Mouse (Mus musculus): ENCODE results near the gene Gm20721. TPM values are rescaled to one million over a fixed set of nuclear protein-coding genes. Genes with fewer than 3 reads are reported as not detected.

Gm20721 gene
- polyA plus RNA-seq, 1 experiment from 2014 or later: 9.6 TPM

- Histone ChIP-seq H3K9me3 (ENCODE audit: low read length) (no peaks in the 10 kb centered on the region), H3K4me2 (replicated peaks; ENCODE audit: low read depth, low read length) (0 out of 2 replicates have a peak overlapping the region, but pooled peaks have one; percentile 2), H3K27me3 (replicated peaks; ENCODE audit: insufficient read depth, low read length) (no peaks in the 10 kb centered on the region), H3K4me1 (ENCODE audit: insufficient read depth, low read depth, low read length) (no peaks in the 10 kb centered on the region), H3K36me3 (ENCODE audit: insufficient read depth, low read length) (no peaks in the 10 kb centered on the region), H3K27ac (ENCODE audit: low read length) (peak overlapping the region; percentile 38; the same call in 1 of the 2 replicates), H3K9ac (replicated peaks; ENCODE audit: low read depth) (no peak overlapping the region), H3K4me3 (ENCODE audit: low read depth, low read length) (no peak overlapping the region)
- 24% methylated on average over 4 of the region's 4 CpGs for WGBS
- peak; percentile 90 for TF ChIP-seq CTCF (IDR thresholded peaks at IDR 0.05)
- no peak for TF ChIP-seq EP300 (IDR thresholded peaks at IDR 0.05)
- ATAC-seq (peak; percentile 85), DNase-seq (ENCODE audit: low spot score) (peak; percentile 86)
These were observed 34.3 kb downstream of the Gm20721 start for GRCm38 (mm10) chr2:174312118-174312647.

GRCm38 (mm10) chr2:174311613-174312012 lies 34.9 kb downstream of the Gm20721 start:
- no peaks in the 10 kb centered on the region for H3K27me3 ChIP-seq (replicated peaks; ENCODE audit: insufficient read depth, low read length)
- no peak for DNase-seq (ENCODE audit: low spot score)
- no peak overlapping the region for H3K4me3 ChIP-seq (ENCODE audit: low read depth, low read length)
- H3K4me2 ChIP-seq (replicated peaks; ENCODE audit: low read depth, low read length): no peak overlapping the region
- no peaks in the 10 kb centered on the region for H3K4me1 ChIP-seq (ENCODE audit: insufficient read depth, low read depth, low read length)
- H3K36me3 ChIP-seq (ENCODE audit: insufficient read depth, low read length): no peaks in the 10 kb centered on the region
- 90% methylated on average over 1 of the region's 1 CpGs for WGBS
- no peak overlapping the region for H3K27ac ChIP-seq (ENCODE audit: low read length)
- ATAC-seq: no peak
- H3K9ac ChIP-seq (replicated peaks; ENCODE audit: low read depth): no peak overlapping the region
- TF ChIP-seq EP300 (IDR thresholded peaks at IDR 0.05): no peak
- TF ChIP-seq CTCF (IDR thresholded peaks at IDR 0.05): no peak
- no peaks in the 10 kb centered on the region for H3K9me3 ChIP-seq (ENCODE audit: low read length)

- DNase-seq (ENCODE audit: low spot score): peak; percentile 80
- Histone ChIP-seq H3K4me3 (ENCODE audit: low read depth, low read length) (no peak overlapping the region), H3K9ac (replicated peaks; ENCODE audit: low read depth) (no peak overlapping the region), H3K4me2 (replicated peaks; ENCODE audit: low read depth, low read length) (no peak overlapping the region), H3K36me3 (ENCODE audit: insufficient read depth, low read length) (no peaks in the 10 kb centered on the region), H3K27me3 (replicated peaks; ENCODE audit: insufficient read depth, low read length) (no peaks in the 10 kb centered on the region), H3K27ac (ENCODE audit: low read length) (no peak overlapping the region), H3K4me1 (ENCODE audit: insufficient read depth, low read depth, low read length) (no peaks in the 10 kb centered on the region), H3K9me3 (ENCODE audit: low read length) (no peaks in the 10 kb centered on the region)
- TF ChIP-seq CTCF (IDR thresholded peaks at IDR 0.05) (peak; percentile 79), EP300 (IDR thresholded peaks at IDR 0.05) (no peak)
- ATAC-seq: peak; percentile 43; the same call in 1 of the 2 replicates
- 13% methylated on average over 7 of the region's 7 CpGs for WGBS
These were observed 35.5 kb downstream of the Gm20721 start for GRCm38 (mm10) chr2:174310913-174311514.

GRCm38 (mm10) chr2:174307903-174308302 lies 38.6 kb downstream of the Gm20721 start:
- DNase-seq (ENCODE audit: low spot score) (no peak), ATAC-seq (no peak)
- Histone ChIP-seq H3K27ac (ENCODE audit: low read length) (no peak overlapping the region), H3K9me3 (ENCODE audit: low read length) (no peaks in the 10 kb centered on the region), H3K4me2 (replicated peaks; ENCODE audit: low read depth, low read length) (no peak overlapping the region), H3K4me1 (ENCODE audit: insufficient read depth, low read depth, low read length) (no peaks in the 10 kb centered on the region), H3K36me3 (ENCODE audit: insufficient read depth, low read length) (no peaks in the 10 kb centered on the region), H3K9ac (replicated peaks; ENCODE audit: low read depth) (no peak overlapping the region), H3K27me3 (replicated peaks; ENCODE audit: insufficient read depth, low read length) (no peaks in the 10 kb centered on the region), H3K4me3 (ENCODE audit: low read depth, low read length) (no peak overlapping the region)
- peak; percentile 23; the same call in 1 of the 2 replicates for TF ChIP-seq CTCF (IDR thresholded peaks at IDR 0.05)
- no peak for TF ChIP-seq EP300 (IDR thresholded peaks at IDR 0.05)
- WGBS: 61% methylated on average over 3 of the region's 3 CpGs

- no peaks in the 10 kb centered on the region for H3K4me1 ChIP-seq (ENCODE audit: insufficient read depth, low read depth, low read length)
- H3K4me3 ChIP-seq (ENCODE audit: low read depth, low read length): no peak overlapping the region
- DNase-seq (ENCODE audit: low spot score) (no peak), ATAC-seq (no peak)
- H3K36me3 ChIP-seq (ENCODE audit: insufficient read depth, low read length): no peaks in the 10 kb centered on the region
- TF ChIP-seq CTCF (IDR thresholded peaks at IDR 0.05) (no peak), EP300 (IDR thresholded peaks at IDR 0.05) (no peak)
- H3K9me3 ChIP-seq (ENCODE audit: low read length): no peaks in the 10 kb centered on the region
- no peak overlapping the region for H3K4me2 ChIP-seq (replicated peaks; ENCODE audit: low read depth, low read length)
- no peaks in the 10 kb centered on the region for H3K27me3 ChIP-seq (replicated peaks; ENCODE audit: insufficient read depth, low read length)
- H3K27ac ChIP-seq (ENCODE audit: low read length): no peak overlapping the region
- 20% methylated on average over 5 of the region's 5 CpGs for WGBS
- no peak overlapping the region for H3K9ac ChIP-seq (replicated peaks; ENCODE audit: low read depth)
These were observed 40.9 kb downstream of the Gm20721 start for GRCm38 (mm10) chr2:174305646-174306045.

- no peaks in the 10 kb centered on the region for H3K36me3 ChIP-seq (ENCODE audit: insufficient read depth, low read length)
- ATAC-seq (no peak), DNase-seq (ENCODE audit: low spot score) (no peak)
- H3K27me3 ChIP-seq (replicated peaks; ENCODE audit: insufficient read depth, low read length): peaks cover 17% of the 10 kb centered on the region
- H3K4me2 ChIP-seq (replicated peaks; ENCODE audit: low read depth, low read length): no peak overlapping the region
- no peaks in the 10 kb centered on the region for H3K4me1 ChIP-seq (ENCODE audit: insufficient read depth, low read depth, low read length)
- no peak overlapping the region for H3K9ac ChIP-seq (replicated peaks; ENCODE audit: low read depth)
- H3K4me3 ChIP-seq (ENCODE audit: low read depth, low read length): no peak overlapping the region
- H3K27ac ChIP-seq (ENCODE audit: low read length): no peak overlapping the region
- TF ChIP-seq CTCF (IDR thresholded peaks at IDR 0.05) (no peak), EP300 (IDR thresholded peaks at IDR 0.05) (no peak)
- H3K9me3 ChIP-seq (ENCODE audit: low read length): no peaks in the 10 kb centered on the region
- 62% methylated on average over 6 of the region's 6 CpGs for WGBS
These were observed 44.0 kb downstream of the Gm20721 start for GRCm38 (mm10) chr2:174302526-174302925.

All from lung, postnatal 0 days (tissue).